Mouse (Mus musculus) hindbrain, postnatal 0 days (tissue): ENCODE data around the gene Mad1l1. TPM values are rescaled to one million over a fixed set of nuclear protein-coding genes. Genes with fewer than 3 reads are reported as not detected.

Experiments used
- ATAC-seq: fragments of 200-750 bp; cut with Nextera tagmentation; 2 replicates; pipeline ENCODE4 v1.8.0; 2017; ENCODE audit warnings: mild to moderate bottlenecking, moderate TSS enrichment, moderate library complexity
- DNase-seq: peaks from one replicate; pipeline ENCODE4 v3.0.0-alpha.2; 2015; ENCODE audit warnings: low spot score
- H3K27ac ChIP-seq: fragments of 300-500 bp; sonication (generic); 2 replicates; pipeline ENCODE4 v1.5.1; 2014; ENCODE audit warnings: mild to moderate bottlenecking
- H3K27me3 ChIP-seq: fragments of 300-500 bp; sonication (generic); 2 replicates; pipeline ENCODE4 v1.6.1; 2014; ENCODE audit warnings: low read length, mixed read lengths; ENCODE audit not compliant: insufficient read depth
- H3K36me3 ChIP-seq: fragments of 300-500 bp; sonication (generic); 2 replicates; pipeline ENCODE4 v1.6.1; 2014; ENCODE audit warnings: low read length, mixed read lengths; ENCODE audit not compliant: insufficient read depth
- H3K4me1 ChIP-seq: fragments of 300-500 bp; sonication (generic); 2 replicates; pipeline ENCODE4 v1.6.1; 2014; ENCODE audit warnings: antibody characterized with exemption, low read length, mixed read lengths; ENCODE audit not compliant: insufficient read depth
- H3K4me2 ChIP-seq: fragments of 300-500 bp; sonication (generic); 2 replicates; pipeline ENCODE4 v1.6.1; 2014; ENCODE audit warnings: low read depth, mild to moderate bottlenecking, low read length, moderate library complexity, mixed read lengths
- H3K4me3 ChIP-seq: fragments of 300-500 bp; sonication (generic); 2 replicates; pipeline ENCODE4 v1.5.1; 2014; ENCODE audit warnings: low read length
- H3K9ac ChIP-seq: fragments of 300-500 bp; sonication (generic); replicated peaks from 2 replicates; pipeline ENCODE4 v1.6.1; 2014; ENCODE audit warnings: mild to moderate bottlenecking, low read length, moderate library complexity, mixed read lengths
- H3K9me3 ChIP-seq: fragments of 300-500 bp; sonication (generic); 2 replicates; pipeline ENCODE4 v1.6.1; 2016; ENCODE audit warnings: low read length, mixed read lengths
- CTCF ChIP-seq: IDR thresholded peaks from 2 replicates; pipeline ENCODE4 v1.5.1; 2016; ENCODE audit warnings: antibody characterized with exemption, control low read depth, low read depth
- WGBS: fragments of 180-500 bp; shearing (Covaris S2); extraction: QIAGEN DNeasy Blood & Tissue Kit; methylation state at CpG from one replicate; pipeline ENCODE4 v1.1.7; 2014; 5-methylcytosine and 5-hydroxymethylcytosine counted together
- polyA plus RNA-seq: library from polyadenylated mRNA; unstranded; fragments of >200 nt; fragmentation: Nextera tagmentation; extraction: Ambion mirVana; gene quantifications from 2 replicates; pipeline ENCODE4 v1.2.1, GENCODE M21; 2015
- total RNA-seq: library from RNA; depleted of rRNA; stranded (reverse); fragments of >200 nt; gene quantifications from 2 replicates; pipeline ENCODE4 v1.2.3, GENCODE M21; 2014

The Mad1l1 gene
- total and polyA plus RNA-seq, 2 experiments from 2014 or later = 29.1 to 30.9 TPM

GRCm38 (mm10) chr5:140282376-140282775 is 39.0 kb downstream of the Mad1l1 start:
- H3K27me3 ChIP-seq = no peaks in the 10 kb centered on the region
- no peak overlapping the region for H3K9ac ChIP-seq
- no peaks in the 10 kb centered on the region for H3K4me1 ChIP-seq
- H3K27ac ChIP-seq = no peak overlapping the region
- no peaks in the 10 kb centered on the region; the same call in 1 of the 2 replicates for H3K36me3 ChIP-seq
- H3K4me2 ChIP-seq = 0 out of 2 replicates have a peak overlapping the region, but pooled peaks have one; percentile 5
- WGBS = 62% methylated on average over 8 of the region's 8 CpGs
- ATAC-seq (peak; percentile 84), DNase-seq (peak; percentile 78)
- H3K9me3 ChIP-seq = no peaks in the 10 kb centered on the region
- no peak overlapping the region for H3K4me3 ChIP-seq
- no peak for TF ChIP-seq CTCF

- H3K4me2 ChIP-seq = no peak overlapping the region
- ATAC-seq (no peak), DNase-seq (no peak)
- H3K4me3 ChIP-seq = no peak overlapping the region
- no peaks in the 10 kb centered on the region for H3K27me3 ChIP-seq
- H3K9me3 ChIP-seq = no peaks in the 10 kb centered on the region
- H3K9ac ChIP-seq = no peak overlapping the region
- H3K36me3 ChIP-seq = no peaks in the 10 kb centered on the region; the same call in 1 of the 2 replicates
- WGBS = 59% methylated on average over 9 of the region's 9 CpGs
- no peaks in the 10 kb centered on the region for H3K4me1 ChIP-seq
- H3K27ac ChIP-seq = no peak overlapping the region
- TF ChIP-seq CTCF = no peak
Observed at GRCm38 (mm10) chr5:140280205-140280604, 41.1 kb downstream of the Mad1l1 start.

- Histone ChIP-seq H3K4me1 (no peaks in the 10 kb centered on the region), H3K36me3 (no peaks in the 10 kb centered on the region), H3K27me3 (no peaks in the 10 kb centered on the region), H3K4me3 (no peak overlapping the region), H3K27ac (no peak overlapping the region), H3K9me3 (no peaks in the 10 kb centered on the region), H3K9ac (no peak overlapping the region), H3K4me2 (no peak overlapping the region)
- ATAC-seq (no peak), DNase-seq (no peak)
- 79% methylated on average over 6 of the region's 6 CpGs for WGBS
- TF ChIP-seq CTCF = no peak
Observed at GRCm38 (mm10) chr5:140276779-140277178, 44.6 kb downstream of the Mad1l1 start.

- Histone ChIP-seq H3K27ac (no peak overlapping the region), H3K9ac (no peak overlapping the region), H3K4me3 (no peak overlapping the region), H3K36me3 (no peaks in the 10 kb centered on the region), H3K27me3 (no peaks in the 10 kb centered on the region), H3K4me2 (no peak overlapping the region), H3K4me1 (no peaks in the 10 kb centered on the region), H3K9me3 (no peaks in the 10 kb centered on the region)
- WGBS = 88% methylated on average over 5 of the region's 5 CpGs
- TF ChIP-seq CTCF = peak; percentile 25
- no peak for DNase-seq
- ATAC-seq = no peak
Observed at GRCm38 (mm10) chr5:140270976-140271685, 50.2 kb downstream of the Mad1l1 start.

- DNase-seq = no peak
- no peak overlapping the region for H3K27ac ChIP-seq
Observed at GRCm38 (mm10) chr5:140268396-140268795, 53.0 kb downstream of the Mad1l1 start.

GRCm38 (mm10) chr5:140267061-140267460 is 54.3 kb downstream of the Mad1l1 start:
- Histone ChIP-seq H3K4me3 (no peak overlapping the region), H3K9ac (no peak overlapping the region), H3K27me3 (no peaks in the 10 kb centered on the region), H3K4me1 (peaks cover 19% of the 10 kb centered on the region), H3K36me3 (no peaks in the 10 kb centered on the region), H3K4me2 (no peak overlapping the region), H3K27ac (no peak overlapping the region), H3K9me3 (no peaks in the 10 kb centered on the region)
- 93% methylated on average over 2 of the region's 2 CpGs for WGBS
- no peak for ATAC-seq
- DNase-seq = no peak
- TF ChIP-seq CTCF = no peak

More at GRCm38 (mm10) chr5:140268396-140268795, 53.0 kb downstream of the Mad1l1 start:
- no peak overlapping the region for H3K4me3 ChIP-seq
- no peak overlapping the region for H3K9ac ChIP-seq
- peaks cover 19% of the 10 kb centered on the region for H3K4me1 ChIP-seq
- no peak overlapping the region for H3K4me2 ChIP-seq
- 69% methylated on average over 4 of the region's 4 CpGs for WGBS
- H3K27me3 ChIP-seq = no peaks in the 10 kb centered on the region
- TF ChIP-seq CTCF = no peak
- H3K36me3 ChIP-seq = no peaks in the 10 kb centered on the region
- no peaks in the 10 kb centered on the region for H3K9me3 ChIP-seq
- ATAC-seq = no peak
